Mouse (Mus musculus) left cerebral cortex, adult 8-10 months (tissue): ENCODE results near the gene Cd44. TPM values are rescaled to one million over a fixed set of nuclear protein-coding genes. Genes with fewer than 3 reads are reported as not detected.

Experiments used
- DNase-seq, 2 experiments: peaks; one replicate each; pipeline ENCODE4 v3.0.0; 2022; ENCODE audit warnings: low spot score in 2 of 2
- total RNA-seq, 4 experiments: library from RNA; stranded (reverse); gene quantifications; 2 replicates each; pipeline ENCODE4 v1.2.4; 2022

Cd44 gene
- total RNA-seq, 4 experiments from 2014 or later = 3.8 to 9.0 (median 5.8) TPM

DNA sequence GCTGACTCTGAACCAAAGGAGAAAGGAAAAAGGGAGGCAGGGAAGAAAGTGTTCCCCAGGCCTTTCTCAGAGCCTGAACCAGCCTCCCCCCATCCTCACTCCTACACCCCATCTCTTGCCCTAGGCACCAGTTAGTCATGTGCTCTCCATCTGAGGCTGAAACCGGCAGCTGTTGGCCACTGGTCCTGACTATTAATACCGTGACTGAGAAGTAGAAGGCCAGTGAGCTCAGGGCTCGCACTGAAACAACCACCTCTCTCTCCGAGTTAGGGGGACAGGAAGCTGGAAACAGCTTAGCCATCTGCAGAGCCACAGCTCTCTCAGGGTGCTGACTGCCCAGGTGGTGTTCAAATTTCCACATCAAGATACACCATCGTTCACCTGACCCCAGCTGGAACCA lies 13.2 kb upstream of the Cd44 start:
- no peak for DNase-seq

DNA sequence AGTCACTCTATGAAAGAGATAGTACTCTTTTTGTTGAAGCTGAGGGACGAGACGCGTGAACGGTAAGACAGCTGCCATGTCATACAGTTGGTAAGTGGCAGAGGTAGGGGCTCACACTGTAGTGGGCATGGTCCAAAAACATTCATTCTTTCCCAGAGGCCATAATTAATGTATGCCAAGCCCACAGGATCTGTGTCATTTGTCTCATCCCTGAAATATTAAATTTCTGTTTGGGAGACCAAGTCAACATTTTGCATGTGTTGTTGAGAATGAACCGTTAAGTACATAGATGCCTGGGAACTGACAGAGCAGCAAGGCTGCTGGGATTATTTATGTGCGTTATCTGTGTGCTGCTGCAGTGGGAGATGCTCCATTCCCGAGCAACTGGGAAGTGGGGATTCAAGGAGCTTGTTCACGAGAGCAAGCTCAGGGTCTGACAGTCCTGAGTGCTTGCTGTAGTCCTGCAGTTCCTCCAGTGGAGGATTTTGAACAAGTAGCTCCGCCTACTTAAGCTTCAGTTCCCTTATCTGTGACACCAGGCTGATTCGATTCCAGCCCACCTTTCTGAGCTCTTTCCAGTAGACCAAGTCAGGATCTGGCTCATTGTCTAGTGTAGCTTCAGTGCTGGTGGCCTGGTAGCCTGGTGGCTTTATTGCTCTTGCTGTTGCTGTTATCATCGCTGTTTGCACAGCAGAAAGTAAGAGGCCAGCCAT lies 12.5 kb upstream of the Cd44 start:
- no peak for DNase-seq

DNA sequence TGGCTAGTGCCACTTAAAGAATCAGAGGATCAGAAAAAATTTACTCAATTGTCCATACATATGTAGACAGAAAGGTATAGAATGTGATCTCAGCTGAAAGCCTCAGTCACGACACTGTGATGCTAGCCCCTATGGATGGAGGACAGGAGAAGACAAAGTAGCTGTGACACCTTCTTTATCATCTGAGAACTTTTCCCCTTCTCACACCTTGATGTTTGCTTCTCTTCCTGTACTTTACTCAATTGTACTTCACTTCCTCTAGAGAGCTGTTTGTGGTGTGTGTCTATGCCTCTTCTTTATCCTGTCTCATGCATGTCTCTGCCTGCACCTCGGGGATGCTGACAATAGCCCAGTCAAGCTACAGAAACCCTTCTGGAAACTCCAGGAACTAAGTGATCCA lies 11.5 kb upstream of the Cd44 start:
- no peak for DNase-seq

DNA sequence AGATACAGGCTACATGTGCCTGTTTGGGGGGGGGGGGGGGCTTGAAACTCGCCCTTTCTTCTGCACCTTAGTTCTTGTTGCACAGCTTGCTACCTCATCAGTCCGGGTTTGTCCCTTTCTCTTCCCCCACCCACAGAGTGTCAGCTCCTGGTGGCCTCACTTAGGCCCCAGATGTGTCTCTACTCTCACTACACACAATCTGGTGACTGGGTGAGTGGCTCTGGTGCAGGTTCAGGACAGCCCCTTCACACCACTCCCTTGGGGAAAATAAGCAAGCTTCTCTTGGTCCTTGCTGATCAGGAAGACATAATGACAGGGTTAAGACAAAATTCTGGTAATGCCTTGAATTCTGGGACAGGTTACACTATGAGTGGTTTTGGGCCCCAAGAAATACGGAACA lies 11.0 kb upstream of the Cd44 start:
- DNase-seq = no peak

DNA sequence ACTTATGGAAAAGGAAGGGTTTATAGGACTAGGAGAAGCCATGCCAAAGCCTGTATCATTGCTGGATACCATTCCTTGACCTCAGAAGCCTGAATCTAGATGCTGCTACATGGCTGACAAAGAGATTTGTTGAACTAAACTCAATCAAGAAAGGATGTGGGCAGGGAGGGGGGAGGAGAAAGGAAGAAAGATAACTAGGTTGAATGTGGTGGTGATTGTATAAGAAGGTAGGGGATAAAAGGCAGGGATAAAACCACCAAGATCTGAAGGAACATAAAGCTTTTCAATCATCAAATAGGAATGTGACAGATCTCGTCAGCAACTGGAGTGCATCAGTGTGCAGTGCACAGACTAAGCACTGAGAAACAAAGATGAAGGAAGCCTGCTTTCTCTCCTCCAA lies 7.9 kb upstream of the Cd44 start:
- DNase-seq = no peak

DNA sequence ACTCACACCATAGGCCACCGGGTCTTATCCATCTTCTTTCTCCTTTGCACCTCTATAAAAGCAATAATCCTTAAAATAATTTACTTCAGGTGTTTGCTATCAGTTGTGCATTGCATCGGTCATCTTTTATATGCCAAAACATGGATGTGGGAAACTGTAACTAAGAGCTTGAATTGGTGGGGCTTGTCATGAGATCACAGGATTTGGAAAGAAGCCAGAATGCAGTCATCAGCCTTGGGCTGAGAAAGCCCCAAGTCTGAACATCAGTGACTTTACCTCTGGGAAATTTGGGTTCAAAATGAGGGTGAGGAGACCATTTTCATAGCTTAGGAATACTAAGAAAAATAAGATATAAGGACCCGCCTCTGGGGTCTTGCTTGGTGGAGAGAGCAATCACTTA lies 4.1 kb upstream of the Cd44 start:
- no peak for DNase-seq

DNA sequence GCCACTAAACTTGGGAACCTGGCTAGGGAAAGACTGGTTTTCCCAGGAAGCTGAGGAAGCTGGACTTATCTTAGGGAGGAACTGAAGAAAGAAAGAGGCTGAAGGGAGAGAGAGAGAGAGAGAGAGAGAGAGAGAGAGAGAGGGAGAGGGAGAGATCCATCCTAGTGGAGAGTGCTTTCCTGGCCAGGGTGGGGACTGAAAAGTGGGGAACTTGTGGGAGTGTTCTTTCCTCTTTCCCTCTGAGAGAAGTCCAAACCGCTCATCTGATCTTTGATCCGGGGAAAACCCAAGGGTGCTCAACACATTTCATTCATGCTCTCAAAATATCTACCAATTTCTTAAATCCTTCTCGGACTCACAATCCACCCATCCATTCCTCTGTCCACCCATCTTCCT lies 361 bp upstream of the Cd44 start:
- no peak for DNase-seq

DNA sequence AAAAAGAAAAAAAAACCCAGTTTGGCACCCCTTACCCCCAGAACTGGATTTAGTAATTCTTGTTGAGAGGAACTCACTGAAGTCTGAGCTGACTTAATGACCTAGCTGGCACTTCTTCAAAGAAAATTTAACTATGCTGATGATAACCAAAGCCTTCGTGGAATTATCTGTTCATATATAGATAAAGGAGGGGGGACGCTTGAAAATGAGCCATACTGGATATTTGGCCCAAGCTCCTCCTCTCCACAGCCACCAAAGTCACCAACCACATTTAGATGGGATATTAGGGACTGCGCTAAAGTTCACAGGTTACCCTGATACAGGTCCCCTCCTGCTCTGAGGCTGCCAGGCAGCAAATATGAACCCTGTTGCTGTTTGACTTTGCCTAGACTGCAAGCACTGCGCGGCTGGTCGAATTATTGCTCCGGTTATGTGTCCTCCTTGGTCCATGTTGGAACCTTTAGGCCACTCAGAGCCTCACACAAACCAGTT lies 1.2 kb downstream of the Cd44 start:
- DNase-seq = no peak

DNA sequence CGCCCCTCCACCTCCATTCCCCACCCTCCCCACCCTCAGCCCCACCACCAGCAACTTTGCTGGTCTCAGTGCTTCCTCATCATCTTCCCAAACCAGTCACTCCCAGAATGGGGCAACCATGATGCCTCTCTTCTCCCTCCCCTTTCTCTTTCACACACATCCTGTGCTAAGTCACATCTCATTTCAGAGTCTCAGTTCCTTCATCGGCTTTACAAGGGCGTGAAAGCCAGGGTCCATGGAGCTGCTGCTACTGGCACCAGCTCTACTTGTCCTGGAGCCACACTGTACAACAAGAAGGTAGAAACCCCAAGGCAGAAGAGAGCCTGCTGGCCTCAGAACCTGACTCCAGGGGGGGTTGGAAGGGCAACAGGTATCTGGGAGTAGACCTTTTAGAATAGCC lies 2.2 kb downstream of the Cd44 start:
- no peak for DNase-seq

DNA sequence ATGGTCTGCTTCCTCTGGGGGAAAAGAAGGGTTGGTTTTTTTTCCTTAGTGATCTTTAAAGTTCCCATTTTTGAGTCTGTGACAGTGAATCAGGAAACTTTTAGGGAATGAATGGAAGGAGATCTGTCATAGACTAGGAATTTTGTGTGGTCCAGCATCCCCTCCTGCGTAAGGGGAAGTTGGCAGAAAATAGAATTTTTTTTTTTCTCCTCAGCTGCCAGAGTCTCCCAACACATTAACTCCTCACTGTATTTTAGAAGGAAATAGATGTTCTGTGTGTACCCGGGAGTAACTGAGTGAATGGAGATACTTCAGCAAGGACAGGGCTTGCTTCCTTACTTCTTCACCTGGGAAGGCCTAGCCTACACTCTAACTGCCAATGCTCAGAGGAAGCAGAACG lies 2.9 kb downstream of the Cd44 start:
- DNase-seq = no peak

DNA sequence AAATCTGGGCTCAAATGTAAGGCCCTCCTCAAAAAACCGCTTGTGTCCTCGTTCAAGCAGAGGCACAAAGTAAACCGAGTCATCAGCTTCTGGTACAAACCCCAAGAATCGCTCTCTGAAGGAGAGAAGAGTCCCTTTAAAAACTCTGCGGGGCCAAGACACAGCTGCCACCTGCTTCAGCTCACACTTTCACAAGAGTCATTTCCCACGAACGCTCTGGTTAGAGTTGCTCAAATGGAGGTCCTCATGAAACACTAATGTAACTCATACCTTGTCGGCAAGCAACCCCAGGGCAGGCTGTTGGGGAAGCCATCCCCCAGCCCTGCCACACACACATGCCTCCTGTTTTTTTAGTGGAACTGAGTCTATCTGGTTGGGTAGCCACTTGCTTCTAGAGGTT lies 5.3 kb downstream of the Cd44 start:
- DNase-seq = no peak

DNA sequence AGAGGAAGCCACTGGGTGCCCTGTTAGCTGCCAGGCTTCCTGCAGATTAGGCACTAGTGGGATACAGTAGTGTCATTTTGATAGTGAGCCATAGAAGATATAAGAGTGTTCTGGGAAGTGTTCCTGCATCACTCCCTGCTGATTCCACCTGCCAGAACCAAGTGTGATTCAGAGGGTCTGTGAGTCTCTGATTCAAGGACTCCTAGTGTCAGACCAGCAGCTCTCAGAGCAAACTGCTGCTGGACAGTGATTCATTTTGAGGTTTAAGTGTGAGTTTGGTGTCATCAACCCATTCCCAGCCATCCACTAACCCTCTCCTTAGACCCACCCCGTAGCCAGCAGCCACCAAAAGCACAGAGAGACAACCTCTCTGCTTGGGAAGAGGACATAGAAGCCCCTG lies 6.3 kb downstream of the Cd44 start:
- DNase-seq = no peak

DNA sequence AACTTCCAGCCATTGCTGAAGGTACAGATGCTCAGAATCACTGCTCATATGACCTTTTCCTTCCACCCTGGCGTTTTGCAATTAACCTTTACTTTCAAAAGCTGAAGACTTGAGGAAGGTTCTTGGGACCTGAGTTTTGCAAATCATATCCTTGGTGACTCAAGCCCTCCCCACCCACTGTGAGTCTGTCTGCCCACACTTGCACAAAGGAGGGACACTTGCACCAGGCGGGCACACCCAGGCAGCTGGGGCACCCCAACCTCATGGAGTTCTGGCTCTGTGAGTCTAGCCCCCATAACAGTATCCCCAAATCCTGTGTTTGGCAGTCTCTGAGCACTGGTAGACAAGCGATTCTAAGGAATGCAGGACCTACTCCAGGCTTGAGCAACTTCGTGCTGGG lies 6.7 kb downstream of the Cd44 start:
- no peak for DNase-seq

DNA sequence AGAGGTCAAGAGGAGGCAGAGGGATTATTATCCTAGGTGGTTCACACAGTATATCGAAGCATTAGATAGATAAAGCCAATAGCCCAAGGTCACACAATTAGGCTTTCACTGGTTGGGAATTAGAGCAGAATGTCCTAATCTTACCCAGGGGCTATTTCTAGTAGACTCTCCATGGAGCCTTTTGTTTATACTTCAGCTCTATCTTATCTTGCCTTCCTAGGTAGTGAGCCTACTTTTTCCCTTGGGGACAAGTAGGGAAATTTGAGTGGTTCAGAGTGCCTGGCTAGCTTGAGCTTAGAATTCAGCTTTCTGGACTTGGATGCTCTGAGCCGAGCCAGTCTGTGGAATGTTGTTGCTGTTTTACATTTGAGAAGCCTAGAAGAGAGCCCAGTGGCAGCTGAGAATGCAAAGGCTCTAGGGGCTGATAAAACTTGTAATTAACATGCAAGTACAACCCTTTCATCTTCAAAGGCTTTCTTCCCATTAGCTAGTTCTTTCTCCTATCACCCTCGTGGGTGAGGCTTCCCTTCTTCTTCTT lies 12.7 kb downstream of the Cd44 start:
- no peak for DNase-seq

DNA sequence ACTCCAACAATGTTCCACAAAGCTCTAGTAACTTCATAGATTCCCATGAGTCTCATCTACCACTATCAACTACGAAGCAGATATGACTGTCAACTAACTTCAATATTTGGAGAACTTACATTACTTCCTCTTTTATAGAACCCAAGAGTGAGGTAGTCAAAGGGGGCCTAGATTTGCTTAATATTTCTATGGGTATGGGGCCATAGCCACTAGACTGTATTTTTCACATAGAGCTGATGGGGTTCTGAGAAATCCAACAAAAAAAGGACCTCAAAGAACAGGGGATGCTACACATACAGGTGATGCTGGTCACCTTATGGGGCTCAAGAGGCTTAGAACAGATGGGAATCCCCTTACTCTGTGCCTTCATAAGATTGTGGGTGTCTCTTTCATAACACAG lies 14.3 kb downstream of the Cd44 start:
- no peak for DNase-seq

DNA sequence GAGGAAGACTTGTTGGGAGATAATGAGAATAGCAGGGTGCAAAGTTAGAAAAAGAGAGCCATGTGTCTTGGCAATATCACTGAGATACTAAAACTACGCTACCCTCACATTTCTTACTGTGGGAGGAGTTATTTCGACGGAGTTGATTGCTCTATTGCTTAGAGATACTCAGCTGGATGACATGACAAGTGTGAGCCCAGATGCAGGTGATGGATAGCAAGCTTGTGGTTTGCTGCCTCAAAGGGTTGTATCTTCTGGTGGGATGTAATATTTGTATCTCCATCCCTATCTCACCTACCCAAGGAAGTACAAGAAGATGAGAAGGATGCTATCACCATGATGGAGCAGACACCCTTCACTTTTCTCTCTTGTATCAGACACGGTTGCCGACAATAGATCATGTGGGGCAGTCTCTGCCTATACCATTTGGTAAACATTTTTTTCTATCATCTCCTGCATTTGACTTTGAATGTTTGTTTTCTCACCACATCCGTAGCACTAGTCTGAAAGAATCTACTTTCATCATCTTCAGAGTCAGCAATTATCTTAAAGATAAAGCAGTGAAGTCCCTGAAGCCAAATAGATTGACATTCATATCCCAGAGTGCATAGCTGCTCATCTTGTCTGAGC lies 15.0 kb downstream of the Cd44 start:
- no peak for DNase-seq

DNA sequence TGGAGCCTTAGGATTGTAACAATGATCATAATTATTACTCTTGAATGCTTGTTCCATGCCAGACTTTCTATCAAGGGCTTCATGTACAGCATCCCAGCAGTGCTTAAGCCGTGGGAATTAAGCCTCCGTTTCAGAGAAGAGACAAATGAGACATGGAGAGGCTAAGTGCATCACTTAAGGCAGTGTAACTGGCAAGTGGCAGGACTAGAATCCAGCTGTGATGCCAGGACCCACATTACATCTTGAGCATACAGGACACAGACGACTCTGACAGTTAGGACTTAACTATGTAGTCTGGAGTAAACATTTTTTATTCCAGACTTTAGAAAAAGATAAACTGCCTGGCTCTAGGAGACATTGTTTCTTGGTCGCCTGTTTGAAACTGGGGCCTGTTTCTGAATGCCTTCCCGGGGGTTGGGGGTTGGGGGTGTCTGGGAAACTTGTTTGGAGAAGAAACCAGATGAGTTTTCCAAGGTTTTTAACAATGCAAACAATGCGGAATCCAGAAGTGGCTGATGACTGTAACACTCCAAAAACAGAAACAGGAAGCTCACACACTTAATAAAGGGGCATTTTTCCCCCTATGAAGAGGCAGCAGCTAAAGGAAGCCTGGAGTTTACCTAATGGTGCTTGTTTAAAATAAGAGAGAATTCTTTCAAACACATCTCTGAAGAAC lies 18.7 kb downstream of the Cd44 start:
- no peak for DNase-seq

DNA sequence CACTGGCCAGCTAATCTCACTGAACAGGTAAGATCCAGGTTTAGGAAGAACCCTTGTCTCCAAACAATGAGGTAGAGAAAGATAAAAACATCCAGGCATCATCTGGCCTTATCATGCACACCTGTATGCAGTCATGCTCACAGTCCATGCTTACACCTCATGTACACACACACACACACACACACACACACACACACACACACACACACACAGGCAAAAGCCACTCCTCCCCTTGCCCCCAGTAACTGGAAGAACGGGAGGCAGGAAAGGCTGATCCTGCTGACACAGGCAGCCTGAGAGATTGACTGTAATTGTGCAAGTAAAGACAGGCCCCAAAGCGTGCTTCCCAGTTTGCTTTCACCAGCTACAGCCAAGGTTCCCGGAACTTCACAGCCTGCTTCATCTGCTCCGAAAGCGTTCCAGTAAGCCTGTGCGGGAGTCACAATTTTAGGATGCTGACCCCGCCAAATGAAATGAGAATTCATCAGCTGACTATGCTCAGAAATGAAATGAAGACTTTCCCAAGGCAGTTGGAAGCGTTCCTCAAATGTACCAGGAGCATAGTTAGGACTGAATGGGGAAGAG lies 19.4 kb downstream of the Cd44 start:
- no peak for DNase-seq

DNA sequence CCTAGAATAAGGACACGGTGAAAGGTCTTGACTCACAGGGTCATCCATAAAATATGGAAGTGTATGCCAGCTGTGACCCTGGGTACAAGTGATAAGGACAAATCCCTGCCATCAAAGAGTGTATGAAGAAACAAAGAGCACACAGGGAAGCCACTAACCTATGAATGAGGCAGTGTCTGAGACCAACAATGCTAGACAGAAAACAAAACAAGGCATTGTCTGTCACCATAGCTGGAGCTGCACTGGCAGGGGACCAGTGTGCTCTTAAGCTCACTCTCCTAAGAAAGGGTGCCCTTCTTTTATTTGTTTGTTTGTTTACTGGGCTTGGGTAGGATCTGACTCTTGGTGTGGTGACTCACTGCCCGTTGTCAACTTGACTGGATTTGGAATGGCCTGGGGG lies 23.0 kb downstream of the Cd44 start:
- no peak for DNase-seq

DNA sequence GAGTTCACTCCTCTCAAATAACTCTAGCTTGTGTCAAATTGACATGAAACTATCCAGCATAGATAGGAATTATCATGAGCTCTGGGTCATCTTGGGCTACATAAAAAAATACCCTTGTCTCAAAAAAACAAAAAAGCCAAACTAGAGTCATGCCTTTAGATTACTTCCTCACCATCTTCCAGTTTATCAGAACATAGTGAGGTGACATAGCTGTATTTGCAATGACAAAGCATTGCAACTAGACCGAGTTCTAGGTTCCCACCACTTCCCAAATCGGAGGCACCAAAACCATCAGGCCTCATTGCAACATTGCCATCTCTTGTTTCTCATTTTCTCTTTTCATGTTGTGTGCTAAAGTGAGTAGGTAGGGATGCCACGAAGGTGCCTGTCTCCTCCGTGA lies 24.0 kb downstream of the Cd44 start:
- no peak for DNase-seq

DNA sequence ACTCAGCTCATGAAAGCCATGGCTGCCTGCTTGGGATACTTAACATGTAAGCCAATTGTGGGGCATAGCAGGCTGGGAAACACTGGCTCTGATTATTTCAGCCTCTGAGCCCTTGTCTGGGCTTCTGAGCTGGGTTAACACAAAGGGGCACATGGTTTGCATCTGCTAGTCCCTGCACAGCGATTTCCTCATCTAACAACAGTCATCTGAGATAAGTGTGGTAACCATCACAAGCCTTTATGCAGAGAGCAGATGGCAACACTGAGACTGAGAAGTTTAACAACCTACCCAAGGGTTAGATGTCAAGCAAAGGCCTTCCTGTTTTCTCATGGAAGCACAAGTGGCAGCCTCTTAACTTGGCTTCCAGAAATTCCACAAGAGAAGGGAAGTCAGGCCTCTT lies 25.3 kb downstream of the Cd44 start:
- no peak for DNase-seq

DNA sequence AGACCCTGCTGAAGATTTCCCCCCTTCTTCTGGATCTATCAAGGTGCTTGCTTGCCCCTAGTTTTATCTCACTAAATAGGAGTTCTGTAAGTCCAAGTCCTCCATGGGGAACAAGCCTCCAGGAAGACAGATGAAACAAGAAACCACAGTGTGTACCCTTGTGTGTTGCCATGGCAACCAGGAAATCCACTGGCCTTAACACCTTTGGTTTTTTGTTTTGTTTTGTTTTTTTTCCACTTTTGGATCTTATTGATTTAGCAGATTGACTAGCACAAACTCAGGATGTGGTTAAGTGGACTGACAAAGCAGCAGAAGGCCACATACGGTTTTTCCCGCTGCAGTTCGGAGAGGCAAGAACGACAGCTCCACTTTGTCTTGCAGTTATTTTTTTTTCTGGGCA lies 27.6 kb downstream of the Cd44 start:
- DNase-seq = no peak
